Mouse (Mus musculus) intestine, postnatal 0 days (tissue): Measurements from ENCODE around the gene 6030468B19Rik. TPM values are rescaled to one million over a fixed set of nuclear protein-coding genes. Genes with fewer than 3 reads are reported as not detected.

Experiments used
- ATAC-seq: fragments of 200-750 bp; cut with Nextera tagmentation; 2 replicates; pipeline ENCODE4 v1.8.0; 2017; ENCODE audit warnings: mild to moderate bottlenecking, moderate TSS enrichment, moderate library complexity
- H3K27ac ChIP-seq: fragments of 300-500 bp; sonication (generic); 2 replicates; pipeline ENCODE4 v1.5.1; 2014; ENCODE audit warnings: mild to moderate bottlenecking, low read depth, low read length, moderate library complexity
- H3K27me3 ChIP-seq: fragments of 300-500 bp; sonication (generic); replicated peaks from 2 replicates; pipeline ENCODE4 v1.6.1; 2014; ENCODE audit warnings: low read length, mixed read lengths; ENCODE audit not compliant: control insufficient read depth, insufficient read depth
- H3K36me3 ChIP-seq: fragments of 300-500 bp; sonication (generic); 2 replicates; pipeline ENCODE4 v1.6.1; 2014; ENCODE audit warnings: mild to moderate bottlenecking, moderate library complexity; ENCODE audit not compliant: control insufficient read depth, insufficient read depth
- H3K4me1 ChIP-seq: fragments of 300-500 bp; sonication (generic); replicated peaks from 2 replicates; pipeline ENCODE4 v1.6.1; 2014; ENCODE audit warnings: antibody characterized with exemption, low read length, mixed read lengths; ENCODE audit not compliant: control insufficient read depth, insufficient read depth
- H3K4me2 ChIP-seq: fragments of 300-500 bp; sonication (generic); replicated peaks from 2 replicates; pipeline ENCODE4 v1.6.1; 2014; ENCODE audit warnings: low read depth, mild to moderate bottlenecking, moderate library complexity
- H3K4me3 ChIP-seq: fragments of 300-500 bp; sonication (generic); 2 replicates; pipeline ENCODE4 v1.5.1; 2014; ENCODE audit warnings: low read depth, low read length
- H3K9ac ChIP-seq: fragments of 300-500 bp; sonication (generic); 2 replicates; pipeline ENCODE4 v1.6.1; 2014; ENCODE audit warnings: mild to moderate bottlenecking, low read depth, low read length
- H3K9me3 ChIP-seq: fragments of 300-500 bp; sonication (generic); 2 replicates; pipeline ENCODE4 v1.6.1; 2016; ENCODE audit warnings: mixed run types; ENCODE audit not compliant: control insufficient read depth
- CTCF ChIP-seq: sonication (generic); IDR thresholded peaks from 2 replicates; pipeline ENCODE4 v1.5.1; 2016; ENCODE audit warnings: low read depth, mild to moderate bottlenecking, control low read depth, antibody characterized with exemption, moderate library complexity
- WGBS: fragments of 180-500 bp; shearing (Covaris S2); extraction: QIAGEN DNeasy Blood & Tissue Kit; methylation state at CpG from one replicate; pipeline ENCODE4 v1.1.7; 2014; 5-methylcytosine and 5-hydroxymethylcytosine counted together
- polyA plus RNA-seq: library from polyadenylated mRNA; unstranded; fragments of >200 nt; fragmentation: Nextera tagmentation; extraction: Ambion mirVana; gene quantifications from 2 replicates; pipeline ENCODE4 v1.2.1, GENCODE M21; 2015

Gene 6030468B19Rik
- polyA plus RNA-seq, 1 experiment from 2014 or later: not detected

DNA sequence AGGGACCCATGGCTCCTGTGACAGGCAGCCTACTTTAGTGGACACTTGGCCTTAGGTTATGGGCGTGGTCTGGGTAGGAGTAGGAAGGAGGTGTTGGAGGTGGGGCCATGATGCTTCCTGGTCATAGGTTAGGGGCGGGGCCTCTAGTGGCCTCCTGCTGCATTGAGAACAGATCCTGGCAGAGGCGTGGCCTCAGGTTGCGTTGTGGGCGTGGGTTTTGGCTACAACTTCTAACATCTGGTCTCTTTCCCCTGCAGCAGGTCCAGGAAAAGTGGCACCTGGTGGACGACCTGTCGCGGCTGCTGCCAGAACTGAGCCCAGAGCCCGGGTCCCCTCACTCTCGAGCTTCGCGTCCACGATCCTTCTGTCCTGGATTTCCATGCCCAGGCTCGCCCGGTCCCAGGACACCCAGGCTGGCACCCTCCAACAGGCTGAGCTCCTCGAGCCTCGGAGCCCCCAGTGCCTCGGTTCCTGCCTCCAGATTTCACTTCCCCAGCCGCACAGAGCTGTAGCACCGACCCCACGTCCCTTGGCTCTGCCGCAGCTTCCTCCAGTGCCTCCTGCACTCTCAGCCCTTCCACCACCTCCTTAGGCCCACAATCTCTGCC is 5.1 kb upstream of the 6030468B19Rik start:
- no peaks in the 10 kb centered on the region for H3K36me3 ChIP-seq
- peak; percentile 46 for TF ChIP-seq CTCF
- H3K9ac ChIP-seq: peak overlapping the region; percentile 13; the same call in 1 of the 2 replicates
- no peaks in the 10 kb centered on the region for H3K9me3 ChIP-seq
- peak overlapping the region; percentile 85 for H3K27ac ChIP-seq
- H3K27me3 ChIP-seq: no peaks in the 10 kb centered on the region
- H3K4me1 ChIP-seq: 0 out of 2 replicates have a peak, but pooled peaks cover 3% of the 10 kb centered on the region
- ATAC-seq: peak; percentile 74
- 5% methylated on average over 22 of the region's 22 CpGs for WGBS
- H3K4me2 ChIP-seq: peak overlapping the region; percentile 65
- H3K4me3 ChIP-seq: peak overlapping the region; percentile 34; the same call in 1 of the 2 replicates

- Histone ChIP-seq H3K4me1 (0 out of 2 replicates have a peak, but pooled peaks cover 3% of the 10 kb centered on the region), H3K4me2 (no peak overlapping the region), H3K27me3 (no peaks in the 10 kb centered on the region), H3K27ac (no peak overlapping the region), H3K4me3 (no peak overlapping the region), H3K9me3 (no peaks in the 10 kb centered on the region), H3K36me3 (no peaks in the 10 kb centered on the region), H3K9ac (no peak overlapping the region)
- ATAC-seq: no peak
- no peak for TF ChIP-seq CTCF
- WGBS: 74% methylated on average over 4 of the region's 4 CpGs
These were observed 3.4 kb upstream of the 6030468B19Rik start for GRCm38 (mm10) chr11:117794035-117794551.

- no peaks in the 10 kb centered on the region for H3K27me3 ChIP-seq
- no peak overlapping the region for H3K9ac ChIP-seq
- H3K4me3 ChIP-seq: no peak overlapping the region
- no peaks in the 10 kb centered on the region for H3K36me3 ChIP-seq
- no peak overlapping the region for H3K4me2 ChIP-seq
- no peak for TF ChIP-seq CTCF
- H3K27ac ChIP-seq: no peak overlapping the region
- 0 out of 2 replicates have a peak, but pooled peaks cover 2% of the 10 kb centered on the region for H3K4me1 ChIP-seq
- H3K9me3 ChIP-seq: no peaks in the 10 kb centered on the region
- ATAC-seq: no peak
- 46% methylated on average over 5 of the region's 5 CpGs for WGBS
These were observed 506 bp upstream of the 6030468B19Rik start for GRCm38 (mm10) chr11:117796954-117797353.

DNA sequence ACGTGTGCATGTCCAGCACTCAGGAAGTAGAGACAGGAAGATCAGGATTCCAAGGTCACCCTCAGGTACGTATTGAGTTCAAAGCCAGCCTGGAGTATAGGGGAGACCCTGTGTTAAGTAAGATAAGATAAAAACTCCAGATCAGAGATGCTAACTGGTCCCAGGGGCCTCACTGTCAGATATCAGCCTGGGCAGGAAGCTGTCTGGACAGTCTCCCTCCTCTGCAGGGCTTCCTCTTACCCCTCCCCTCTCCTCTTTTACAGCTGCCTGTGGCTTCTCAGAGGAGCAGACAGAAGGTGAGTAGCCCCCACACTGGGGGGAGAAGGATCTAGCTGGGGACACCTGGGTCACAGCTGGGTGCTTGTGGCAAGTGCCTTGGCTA is 691 bp downstream of the 6030468B19Rik start:
- Histone ChIP-seq H3K27me3 (no peaks in the 10 kb centered on the region), H3K9me3 (no peaks in the 10 kb centered on the region), H3K4me2 (no peak overlapping the region), H3K4me1 (no peaks in the 10 kb centered on the region), H3K4me3 (no peak overlapping the region), H3K27ac (no peak overlapping the region), H3K9ac (no peak overlapping the region), H3K36me3 (no peaks in the 10 kb centered on the region)
- no peak for TF ChIP-seq CTCF
- WGBS: 19% methylated on average over 2 of the region's 2 CpGs
- ATAC-seq: no peak

- H3K36me3 ChIP-seq: no peaks in the 10 kb centered on the region
- 66% methylated on average over 5 of the region's 5 CpGs for WGBS
- no peak for TF ChIP-seq CTCF
- H3K27me3 ChIP-seq: no peaks in the 10 kb centered on the region
- no peaks in the 10 kb centered on the region for H3K9me3 ChIP-seq
- no peaks in the 10 kb centered on the region for H3K4me1 ChIP-seq
- no peak overlapping the region for H3K4me3 ChIP-seq
- no peak overlapping the region for H3K9ac ChIP-seq
- no peak for ATAC-seq
- no peak overlapping the region for H3K27ac ChIP-seq
- H3K4me2 ChIP-seq: no peak overlapping the region
These were observed 1.7 kb downstream of the 6030468B19Rik start for GRCm38 (mm10) chr11:117799174-117799573.

DNA sequence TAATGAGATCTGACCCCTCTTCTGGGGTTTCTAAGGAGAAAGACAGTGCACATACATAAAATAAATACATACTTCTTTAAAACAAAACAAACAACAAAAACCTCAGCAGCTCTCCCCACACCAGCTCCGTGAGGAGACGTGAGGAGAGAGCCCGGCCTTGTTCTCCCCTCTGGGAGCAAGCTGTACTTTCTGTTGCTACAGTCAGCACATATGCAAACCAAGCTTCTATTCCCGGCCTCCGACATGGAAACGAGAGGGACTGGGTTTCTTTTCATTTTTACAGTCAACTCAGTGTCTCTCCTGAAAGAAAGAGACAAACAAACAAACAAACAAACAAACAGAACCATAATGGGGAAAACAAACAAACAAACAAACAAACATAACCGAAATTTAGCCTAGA is 2.6 kb downstream of the 6030468B19Rik start:
- Histone ChIP-seq H3K9me3 (no peaks in the 10 kb centered on the region), H3K36me3 (no peaks in the 10 kb centered on the region), H3K4me2 (no peak overlapping the region), H3K27me3 (no peaks in the 10 kb centered on the region), H3K9ac (no peak overlapping the region), H3K27ac (no peak overlapping the region), H3K4me3 (no peak overlapping the region), H3K4me1 (no peaks in the 10 kb centered on the region)
- ATAC-seq: no peak
- WGBS: 83% methylated on average over 7 of the region's 7 CpGs
- TF ChIP-seq CTCF: no peak
